Comparison of ENCODE assay signal across 13 mouse cellular contexts in genomic region chr8:12988722-12989430, GRCm38 (mm10). TPM values are rescaled to one million over a fixed set of nuclear protein-coding genes. Genes with fewer than 3 reads are reported as not detected.
DNase-seq lines count a peak whose midpoint lies in the region; ATAC-seq and TF ChIP-seq lines count a peak whose summit lies in the region.
"Had no signal": no experiment of that assay in that cellular context is flagged by ENCODE, and none has a peak within 500 bp of the region (broad histone marks: within the 10 kb centered on the region; RNA-seq: fewer than 3 reads in every experiment).

No protein-coding gene starts in this region.

- H3K4me3 ChIP-seq in heart, postnatal 0 days (ENCODE audit: low read depth, low read length): no peak overlapping the region
- H3K4me3 ChIP-seq in bone marrow macrophage, adult 2 months (ENCODE audit: insufficient read depth, low read length): no peak overlapping the region
- peak overlapping the region; percentile 10; the same call in 1 of the 2 replicates for H3K4me3 ChIP-seq in olfactory bulb, adult 2 months (ENCODE audit: insufficient read depth, low read depth, low read length)
- H3K4me3 ChIP-seq in intestine, embryonic 16.5 days (ENCODE audit: low read length): no peak overlapping the region
- H3K4me3 ChIP-seq: neural tube, embryonic 12.5 days had no signal

- H3K9me3 ChIP-seq in heart, postnatal 0 days (replicated peaks; ENCODE audit: control insufficient read depth, low read length): no peaks in the 10 kb centered on the region
- no peaks in the 10 kb centered on the region for H3K9me3 ChIP-seq in intestine, embryonic 16.5 days (ENCODE audit: control insufficient read depth, low read length)
- H3K9me3 ChIP-seq: neural tube, embryonic 12.5 days had no signal

- 0 out of 2 replicates have a peak, but pooled peaks cover 5% of the 10 kb centered on the region for H3K4me1 ChIP-seq in heart, postnatal 0 days (ENCODE audit: control insufficient read depth, insufficient read depth)
- peaks cover 9% of the 10 kb centered on the region for H3K4me1 ChIP-seq in bone marrow macrophage, adult 2 months (ENCODE audit: control insufficient read depth, insufficient read depth, low read length)
- peaks cover 43% of the 10 kb centered on the region for H3K4me1 ChIP-seq in olfactory bulb, adult 2 months (ENCODE audit: control insufficient read depth, insufficient read depth, low read length)
- H3K4me1 ChIP-seq in intestine, embryonic 16.5 days (ENCODE audit: control insufficient read depth, insufficient read depth, low read length): no peaks in the 10 kb centered on the region

- no peak overlapping the region for H3K27ac ChIP-seq in heart, postnatal 0 days (ENCODE audit: low read depth)
- no peak overlapping the region for H3K27ac ChIP-seq in bone marrow macrophage, adult 2 months (ENCODE audit: insufficient read depth, low read depth, low read length)
- H3K27ac ChIP-seq in olfactory bulb, adult 2 months (ENCODE audit: insufficient read depth, low read depth, low read length): peak overlapping the region; percentile 96
- no peak overlapping the region for H3K27ac ChIP-seq in intestine, embryonic 16.5 days (ENCODE audit: low read length)
- H3K27ac ChIP-seq: neural tube, embryonic 12.5 days had no signal

- H3K36me3 ChIP-seq in heart, postnatal 0 days (replicated peaks; ENCODE audit: control insufficient read depth, insufficient read depth, low read length): no peaks in the 10 kb centered on the region
- no peaks in the 10 kb centered on the region for H3K36me3 ChIP-seq in intestine, embryonic 16.5 days (ENCODE audit: control insufficient read depth, insufficient read depth, low read length)

- ATAC-seq in heart, postnatal 0 days (ENCODE audit: insufficient read depth, low read depth): no peak
- ATAC-seq in intestine, embryonic 16.5 days: no peak

- TF ChIP-seq CTCF in heart, postnatal 0 days (IDR thresholded peaks at IDR 0.05; ENCODE audit: low read depth): peak; percentile 43
- peak; percentile 36; the same call in 1 of the 2 replicates for TF ChIP-seq CTCF in bone marrow macrophage, adult 2 months (IDR thresholded peaks at IDR 0.05; ENCODE audit: low read depth, low read length)
- TF ChIP-seq CTCF in olfactory bulb, adult 2 months (IDR thresholded peaks at IDR 0.05; ENCODE audit: insufficient read depth, low read depth, low read length): no peak

- 71% methylated on average over 13 of the region's 13 CpGs for WGBS in heart, postnatal 0 days
- 54% methylated on average over 13 of the region's 13 CpGs for WGBS in olfactory bulb, adult 2 months
- 78% methylated on average over 13 of the region's 13 CpGs for WGBS in intestine, embryonic 16.5 days

- TF ChIP-seq POLR2A in bone marrow macrophage, adult 2 months (IDR thresholded peaks at IDR 0.05; ENCODE audit: borderline replicate concordance, low read depth, low read length): no peak
- no peak for TF ChIP-seq POLR2A in olfactory bulb, adult 2 months (IDR thresholded peaks at IDR 0.05; ENCODE audit: insufficient read depth, low read depth, low read length)

- no peak for DNase-seq in heart, postnatal 0 days (ENCODE audit: low spot score)
- no peak for DNase-seq in heart, postnatal 4 days
- DNase-seq in right cerebral cortex, postnatal 25 days: peak; percentile 34
- no peak for DNase-seq in right cerebral cortex, postnatal 36 days (ENCODE audit: low spot score in 2 of 2)
- no peak for DNase-seq in retina, postnatal 1 day
- DNase-seq: gastrocnemius, postnatal 10 days; kidney, postnatal 10 days; right cerebral cortex, postnatal 4 days had no signal

- H3K9ac ChIP-seq in heart, postnatal 0 days (replicated peaks; ENCODE audit: low read depth, low read length): no peak overlapping the region
- no peak overlapping the region for H3K9ac ChIP-seq in intestine, embryonic 16.5 days (ENCODE audit: low read depth, low read length)
- H3K9ac ChIP-seq: neural tube, embryonic 12.5 days had no signal

- H3K4me2 ChIP-seq in heart, postnatal 0 days (ENCODE audit: low read depth, low read length): no peak overlapping the region
- H3K4me2 ChIP-seq in intestine, embryonic 16.5 days (ENCODE audit: low read depth, low read length): no peak overlapping the region
- H3K4me2 ChIP-seq: neural tube, embryonic 12.5 days had no signal

- H3K27me3 ChIP-seq in heart, postnatal 0 days (ENCODE audit: control insufficient read depth, insufficient read depth, low read length): no peaks in the 10 kb centered on the region
- no peaks in the 10 kb centered on the region for H3K27me3 ChIP-seq in intestine, embryonic 16.5 days (replicated peaks; ENCODE audit: control insufficient read depth, insufficient read depth, low read length)
- H3K27me3 ChIP-seq: neural tube, embryonic 12.5 days had no signal

- no peak for TF ChIP-seq EP300 in heart, postnatal 0 days (IDR thresholded peaks at IDR 0.05; ENCODE audit: low read depth)

RNA-seq across cellular contexts. Expression of gene F7, which starts 37.0 kb away (rescaled TPM):
- total RNA-seq in heart, postnatal 0 days (2014; rRNA removed; ENCODE audit: low replicate concordance): not detected in 2 replicates
- polyA plus RNA-seq in heart, postnatal 0 days (2015; fragmentation: Nextera tagmentation; extraction: Ambion mirVana): not detected in 2 replicates
- not detected for total RNA-seq in heart, postnatal 4 days (2021)
- 0.87 and 1.3 TPM in 2 replicates for polyA plus RNA-seq in bone marrow macrophage, adult 2 months (2012; ENCODE audit: insufficient read depth, insufficient read length, missing spikeins)
- polyA plus RNA-seq in olfactory bulb, adult 2 months (2012; ENCODE audit: insufficient read depth, insufficient read length, low replicate concordance, missing spikeins): not detected in 2 replicates
- polyA plus RNA-seq in intestine, embryonic 16.5 days (2015; fragmentation: Nextera tagmentation; extraction: Ambion mirVana): 0.13 and 0.18 TPM in 2 replicates
- total RNA-seq: gastrocnemius, postnatal 10 days; left cerebral cortex, postnatal 36 days had no signal

RNA-seq across cellular contexts. Expression of gene F10, which starts 48.2 kb away (rescaled TPM):
- 0.19 TPM in 1 of 2 replicates, not detected in the other for total RNA-seq in heart, postnatal 0 days (2014; rRNA removed; ENCODE audit: low replicate concordance)
- 0.22 and 0.37 TPM in 2 replicates for polyA plus RNA-seq in heart, postnatal 0 days (2015; fragmentation: Nextera tagmentation; extraction: Ambion mirVana)
- under 1 TPM; 0.41 to 0.45 TPM for total RNA-seq in heart, postnatal 4 days (2021)
- polyA plus RNA-seq in bone marrow macrophage, adult 2 months (2012; ENCODE audit: insufficient read depth, insufficient read length, missing spikeins): 2.5 and 3.9 TPM in 2 replicates
- not detected in 2 replicates for polyA plus RNA-seq in olfactory bulb, adult 2 months (2012; ENCODE audit: insufficient read depth, insufficient read length, low replicate concordance, missing spikeins)
- 27.6 and 42.9 TPM in 2 replicates for polyA plus RNA-seq in intestine, embryonic 16.5 days (2015; fragmentation: Nextera tagmentation; extraction: Ambion mirVana)
- total RNA-seq: left cerebral cortex, postnatal 36 days had no signal
